Mouse (Mus musculus): ENCODE measurements around the gene Meis1.

GRCm38 (mm10) chr11:18926798-18927197 is 92.0 kb downstream of the Meis1 start:
- no peak for TF ChIP-seq CTCF (IDR thresholded peaks at IDR 0.05; ENCODE audit: low read depth, low read length)
- no peak for TF ChIP-seq POLR2A (IDR thresholded peaks at IDR 0.05; ENCODE audit: insufficient read depth, low read length)
- no peak for TF ChIP-seq EP300 (IDR thresholded peaks at IDR 0.05; ENCODE audit: insufficient read depth, low read depth, low read length)
